Mouse (Mus musculus): ENCODE data around the gene Trim2. TPM values are rescaled to one million over a fixed set of nuclear protein-coding genes. Genes with fewer than 3 reads are reported as not detected.
A peak's percentile ranks its signal among the peaks of the same experiment; 100 is the strongest.

The Trim2 gene
- polyA plus RNA-seq, 1 experiment: 2.4 TPM

DNA sequence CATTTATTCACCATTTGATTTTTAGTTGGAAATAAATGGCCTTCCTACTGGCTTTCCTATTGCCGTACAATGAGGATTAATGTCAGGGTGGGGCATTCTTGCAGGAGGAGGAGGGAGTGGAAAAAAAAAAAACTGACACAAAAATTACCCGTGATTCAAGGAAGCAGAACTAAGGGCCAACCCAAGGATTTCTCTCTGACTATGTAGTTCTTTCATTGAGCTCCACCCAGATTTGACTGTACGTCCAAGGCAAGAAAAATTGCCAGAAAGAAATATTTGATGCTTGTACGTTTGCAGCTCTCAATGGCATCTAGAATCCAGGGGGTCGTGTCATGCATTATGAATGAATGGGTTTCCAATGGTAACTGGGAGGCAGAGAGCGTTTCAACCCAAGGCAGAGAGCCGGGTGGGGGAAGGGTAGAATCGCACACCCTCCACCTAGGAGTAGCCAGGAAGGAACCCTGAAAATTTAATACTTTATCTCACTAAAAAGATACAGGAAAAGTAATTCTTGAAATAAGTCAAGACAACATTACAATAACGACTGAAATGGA, 86.9 kb downstream of the Trim2 start:
- peak overlapping the region; percentile 34 for H3K4me3 ChIP-seq (ENCODE audit: insufficient read depth, poor library complexity, severe bottlenecking)

DNA sequence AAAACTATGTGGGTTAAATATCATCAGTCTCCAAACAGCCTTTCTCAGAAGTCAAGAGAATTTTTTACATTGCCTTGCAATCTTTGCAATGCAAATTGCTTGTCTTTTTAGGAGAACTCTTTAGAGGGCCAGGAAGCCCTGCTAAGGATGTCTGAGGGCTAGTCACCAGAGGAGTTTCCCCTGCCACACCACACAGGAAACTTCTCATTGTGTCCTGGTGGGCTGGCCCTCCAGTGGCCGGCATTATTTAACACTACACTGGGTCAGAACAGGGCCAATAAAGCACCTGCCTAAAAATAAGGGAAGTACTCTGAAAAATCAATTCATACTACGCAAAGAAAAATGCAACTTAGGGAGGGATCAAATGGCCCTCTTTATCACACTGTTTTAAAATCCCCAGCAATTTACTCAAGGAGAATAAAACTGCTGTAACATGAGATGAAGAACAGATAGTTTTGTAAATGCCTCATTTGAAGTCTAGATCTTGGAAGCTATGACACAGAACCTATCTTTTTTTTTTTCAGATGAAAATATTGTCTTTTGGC, 87.4 kb downstream of the Trim2 start:
- no peaks in the 10 kb centered on the region for H3K27me3 ChIP-seq (ENCODE audit: control insufficient read depth, insufficient read depth, insufficient read length)
- H3ac ChIP-seq (ENCODE audit: control insufficient read depth, insufficient read length, low read depth): no peak overlapping the region
- no peak for TF ChIP-seq MYOG (IDR thresholded peaks at IDR 0.05; ENCODE audit: control insufficient read depth, extremely low read depth, insufficient read length)
- no peak for TF ChIP-seq FOSL1 (IDR thresholded peaks at IDR 0.05; ENCODE audit: insufficient read depth, low read length, poor library complexity, severe bottlenecking)
- TF ChIP-seq USF1 (IDR thresholded peaks at IDR 0.05; ENCODE audit: low read depth): no peak
- no peak for TF ChIP-seq MYOD1 (IDR thresholded peaks at IDR 0.05; ENCODE audit: control insufficient read depth, insufficient read length, low read depth)
- no peak for TF ChIP-seq MAX (IDR thresholded peaks at IDR 0.05)
- TF ChIP-seq CTCF (IDR thresholded peaks at IDR 0.05; ENCODE audit: control insufficient read depth, insufficient read depth, insufficient read length): no peak
- TF ChIP-seq CEBPB (IDR thresholded peaks at IDR 0.05; ENCODE audit: low read depth): no peak
- H3K4me3 ChIP-seq (ENCODE audit: insufficient read depth, poor library complexity, severe bottlenecking): no peak overlapping the region
- H3K36me3 ChIP-seq (ENCODE audit: control insufficient read depth, insufficient read depth): no peaks in the 10 kb centered on the region
- no peaks in the 10 kb centered on the region for H3K79me3 ChIP-seq (ENCODE audit: low read depth)
- H3K79me2 ChIP-seq (ENCODE audit: control insufficient read depth, insufficient read depth): no peaks in the 10 kb centered on the region

More for the DNA sequence above, 86.9 kb downstream of the Trim2 start:
- Histone ChIP-seq H3K27me3 (ENCODE audit: control insufficient read depth, insufficient read depth, insufficient read length) (no peaks in the 10 kb centered on the region), H3ac (ENCODE audit: control insufficient read depth, insufficient read length, low read depth) (no peak overlapping the region), H3K79me2 (ENCODE audit: control insufficient read depth, insufficient read depth) (no peaks in the 10 kb centered on the region), H3K36me3 (ENCODE audit: control insufficient read depth, insufficient read depth) (no peaks in the 10 kb centered on the region), H3K79me3 (ENCODE audit: low read depth) (no peaks in the 10 kb centered on the region)
- no peak for TF ChIP-seq CEBPB (IDR thresholded peaks at IDR 0.05; ENCODE audit: low read depth)
- no peak for TF ChIP-seq MAX (IDR thresholded peaks at IDR 0.05)
- no peak for TF ChIP-seq USF1 (IDR thresholded peaks at IDR 0.05; ENCODE audit: low read depth)
- no peak for TF ChIP-seq CTCF (IDR thresholded peaks at IDR 0.05; ENCODE audit: control insufficient read depth, insufficient read depth, insufficient read length)
- TF ChIP-seq FOSL1 (IDR thresholded peaks at IDR 0.05; ENCODE audit: insufficient read depth, low read length, poor library complexity, severe bottlenecking): no peak
- TF ChIP-seq MYOG (IDR thresholded peaks at IDR 0.05; ENCODE audit: control insufficient read depth, extremely low read depth, insufficient read length): no peak
- no peak for TF ChIP-seq MYOD1 (IDR thresholded peaks at IDR 0.05; ENCODE audit: control insufficient read depth, insufficient read length, low read depth)

DNA sequence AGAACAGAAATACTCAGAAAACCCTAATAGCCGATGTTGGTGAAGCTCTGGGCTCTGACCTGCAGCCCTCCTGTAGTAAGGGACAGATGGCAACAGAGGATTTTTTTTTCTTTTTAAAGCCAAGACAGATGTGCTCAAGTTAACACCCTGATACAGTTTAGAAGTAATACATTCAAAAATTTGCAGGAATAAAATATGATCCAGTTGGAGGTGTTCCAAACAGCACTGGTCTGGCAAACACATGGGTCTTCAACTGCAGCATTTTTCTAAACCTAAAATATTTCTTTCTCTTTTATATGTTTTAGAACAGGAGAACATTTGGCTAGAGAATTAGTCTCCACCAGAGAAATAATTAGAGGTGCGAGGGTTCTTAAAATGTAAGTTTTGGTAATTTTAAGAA, 88.2 kb downstream of the Trim2 start:
- no peaks in the 10 kb centered on the region for H3K36me3 ChIP-seq (ENCODE audit: control insufficient read depth, insufficient read depth)
- H3ac ChIP-seq (ENCODE audit: control insufficient read depth, insufficient read length, low read depth): no peak overlapping the region
- no peaks in the 10 kb centered on the region for H3K79me3 ChIP-seq (ENCODE audit: low read depth)
- H3K4me3 ChIP-seq (ENCODE audit: insufficient read depth, poor library complexity, severe bottlenecking): no peak overlapping the region
- no peaks in the 10 kb centered on the region for H3K79me2 ChIP-seq (ENCODE audit: control insufficient read depth, insufficient read depth)
- H3K27me3 ChIP-seq (ENCODE audit: control insufficient read depth, insufficient read depth, insufficient read length): no peaks in the 10 kb centered on the region
- TF ChIP-seq MYOD1 (IDR thresholded peaks at IDR 0.05; ENCODE audit: control insufficient read depth, insufficient read length, low read depth): no peak
- TF ChIP-seq FOSL1 (IDR thresholded peaks at IDR 0.05; ENCODE audit: insufficient read depth, low read length, poor library complexity, severe bottlenecking): no peak
- no peak for TF ChIP-seq CEBPB (IDR thresholded peaks at IDR 0.05; ENCODE audit: low read depth)
- no peak for TF ChIP-seq USF1 (IDR thresholded peaks at IDR 0.05; ENCODE audit: low read depth)
- TF ChIP-seq MAX (IDR thresholded peaks at IDR 0.05): no peak
- TF ChIP-seq MYOG (IDR thresholded peaks at IDR 0.05; ENCODE audit: control insufficient read depth, extremely low read depth, insufficient read length): no peak
- no peak for TF ChIP-seq CTCF (IDR thresholded peaks at IDR 0.05; ENCODE audit: control insufficient read depth, insufficient read depth, insufficient read length)

- Histone ChIP-seq H3K79me3 (ENCODE audit: low read depth) (no peaks in the 10 kb centered on the region), H3K36me3 (ENCODE audit: control insufficient read depth, insufficient read depth) (no peaks in the 10 kb centered on the region)
Observed at GRCm38 (mm10) chr3:84217961-84218351, 88.7 kb downstream of the Trim2 start.

DNA sequence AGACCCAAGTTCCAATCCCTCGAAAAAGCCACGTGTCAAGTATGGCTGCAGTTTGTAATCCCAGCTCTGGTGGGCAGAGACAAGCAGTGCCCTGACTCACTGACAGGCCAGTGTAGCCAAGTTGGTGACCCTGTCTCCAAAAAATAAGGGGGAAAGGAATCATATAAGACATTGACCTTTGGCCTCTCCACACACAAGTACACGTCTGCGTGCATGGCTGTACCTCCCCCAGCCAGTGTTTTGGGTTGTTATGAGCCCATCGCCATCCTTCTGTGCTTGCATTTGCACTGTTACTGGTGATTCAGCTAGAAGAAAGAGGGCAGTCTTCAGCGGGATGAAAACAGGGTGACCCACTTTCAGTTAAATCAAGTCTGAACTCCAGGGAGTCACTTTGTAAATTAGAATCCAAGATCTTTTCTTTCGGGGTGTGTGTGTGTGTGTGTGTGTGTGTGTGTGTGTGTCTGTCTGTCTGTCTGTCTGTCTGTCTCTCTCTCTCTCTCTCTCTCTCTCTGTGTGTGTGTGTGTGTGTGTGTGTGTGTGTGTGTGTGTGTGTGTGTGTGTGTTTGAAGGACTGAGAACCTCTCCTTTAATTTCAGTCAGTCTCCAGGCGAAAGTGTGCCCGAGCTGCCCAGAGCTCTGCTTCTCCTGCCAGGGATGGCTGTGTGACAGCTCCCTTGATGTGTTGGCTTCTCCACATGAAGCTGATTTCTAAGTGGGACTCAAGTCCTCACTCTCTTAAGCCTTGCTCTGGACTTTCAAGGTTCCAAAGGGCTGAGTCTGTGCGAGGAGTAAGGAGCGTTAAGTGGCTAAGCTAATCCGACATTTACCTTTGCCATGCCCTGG, 89.3 kb downstream of the Trim2 start:
- H3K36me3 ChIP-seq (ENCODE audit: control insufficient read depth, insufficient read depth): no peaks in the 10 kb centered on the region
- H3K79me2 ChIP-seq (ENCODE audit: control insufficient read depth, insufficient read depth): no peaks in the 10 kb centered on the region
- no peaks in the 10 kb centered on the region for H3K27me3 ChIP-seq (ENCODE audit: control insufficient read depth, insufficient read depth, insufficient read length)
- no peaks in the 10 kb centered on the region for H3K79me3 ChIP-seq (ENCODE audit: low read depth)
- no peak overlapping the region for H3K4me3 ChIP-seq (ENCODE audit: insufficient read depth, poor library complexity, severe bottlenecking)
- no peak overlapping the region for H3ac ChIP-seq (ENCODE audit: control insufficient read depth, insufficient read length, low read depth)
- TF ChIP-seq MAX (IDR thresholded peaks at IDR 0.05) (no peak), CEBPB (IDR thresholded peaks at IDR 0.05; ENCODE audit: low read depth) (no peak), MYOD1 (IDR thresholded peaks at IDR 0.05; ENCODE audit: control insufficient read depth, insufficient read length, low read depth) (no peak), CTCF (IDR thresholded peaks at IDR 0.05; ENCODE audit: control insufficient read depth, insufficient read depth, insufficient read length) (no peak), USF1 (IDR thresholded peaks at IDR 0.05; ENCODE audit: low read depth) (no peak)

More at GRCm38 (mm10) chr3:84217961-84218351, 88.7 kb downstream of the Trim2 start:
- no peaks in the 10 kb centered on the region for H3K79me2 ChIP-seq (ENCODE audit: control insufficient read depth, insufficient read depth)
- H3ac ChIP-seq (ENCODE audit: control insufficient read depth, insufficient read length, low read depth): no peak overlapping the region
- no peak overlapping the region for H3K4me3 ChIP-seq (ENCODE audit: insufficient read depth, poor library complexity, severe bottlenecking)
- H3K27me3 ChIP-seq (ENCODE audit: control insufficient read depth, insufficient read depth, insufficient read length): no peaks in the 10 kb centered on the region
- TF ChIP-seq MYOG (IDR thresholded peaks at IDR 0.05; ENCODE audit: control insufficient read depth, extremely low read depth, insufficient read length) (no peak), MAX (IDR thresholded peaks at IDR 0.05) (no peak), USF1 (IDR thresholded peaks at IDR 0.05; ENCODE audit: low read depth) (no peak)

All from C2C12 (cell line).